In the genomic region with DNA sequence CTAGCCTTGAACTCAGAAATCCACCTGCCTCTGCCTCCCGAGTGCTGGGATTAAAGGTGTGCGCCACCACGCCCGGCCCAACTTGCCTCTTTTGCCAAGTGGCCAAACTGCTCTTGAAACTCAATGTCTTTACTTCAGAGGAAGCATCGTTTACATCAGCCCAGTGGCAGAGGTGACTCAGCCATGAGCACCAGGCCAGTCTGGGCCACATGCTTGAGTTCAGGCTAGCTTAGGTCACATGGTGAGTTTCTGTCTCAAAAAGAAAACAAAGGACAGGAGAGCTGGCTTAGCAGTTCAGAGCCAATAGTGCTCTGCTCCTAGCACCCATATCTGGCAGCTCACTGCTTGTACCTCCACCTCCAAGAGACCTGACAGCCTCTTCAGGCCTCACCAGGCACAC, we compare ENCODE assay signal across 25 mouse cellular contexts. TPM values are rescaled to one million over a fixed set of nuclear protein-coding genes. Genes with fewer than 3 reads are reported as not detected.
A peak's percentile ranks its signal among the peaks of the same experiment; 100 is the strongest.
DNase-seq lines count a peak whose midpoint lies in the region; ATAC-seq and TF ChIP-seq lines count a peak whose summit lies in the region.
"Had no signal": no experiment of that assay in that cellular context is flagged by ENCODE, and none has a peak within 500 bp of the region (broad histone marks: within the 10 kb centered on the region; RNA-seq: fewer than 3 reads in every experiment).

No protein-coding gene starts in this region.

- ATAC-seq in midbrain, embryonic 11.5 days (ENCODE audit: low FRiP score) = no peak
- ATAC-seq: intestine, embryonic 15.5 days had no signal

- no peak overlapping the region for H3K4me2 ChIP-seq in midbrain, embryonic 11.5 days
- H3K4me2 ChIP-seq: hindbrain, embryonic 15.5 days; intestine, embryonic 15.5 days; limb, embryonic 15.5 days; midbrain, embryonic 12.5 days had no signal

- no peak overlapping the region for H3K4me3 ChIP-seq in bone marrow macrophage, adult 2 months (ENCODE audit: insufficient read depth, low read length)
- H3K4me3 ChIP-seq in midbrain, embryonic 11.5 days (ENCODE audit: low read depth, low read length) = no peak overlapping the region
- H3K4me3 ChIP-seq: heart, embryonic 10.5 days; hindbrain, embryonic 15.5 days; intestine, embryonic 15.5 days; limb, embryonic 15.5 days; midbrain, embryonic 12.5 days had no signal

- DNase-seq in adrenal gland, adult 8-10 months = peak; percentile 42
- DNase-seq in adrenal gland, postnatal 25 days = no peak
- peak; percentile 62 for DNase-seq in 3134 (ENCODE audit: extremely low read depth, insufficient read length, low spot score)
- DNase-seq in MN1 (ENCODE audit: low spot score) = peak; percentile 45
- DNase-seq in lung, postnatal 4 days = no peak
- DNase-seq in midbrain, embryonic 11.5 days (ENCODE audit: low spot score, missing footprints) = no peak
- no peak for DNase-seq in heart, postnatal 25 days (ENCODE audit: low spot score)
- DNase-seq: cerebellum, adult 2 months; cerebellum, postnatal 36 days; embryo, embryonic 11 days; gastrocnemius, postnatal 10 days; kidney, postnatal 10 days; left cerebral cortex, postnatal 4 days; right cerebral cortex, postnatal 14 days; thymus, postnatal 25 days had no signal

- peaks cover 5% of the 10 kb centered on the region for H3K4me1 ChIP-seq in bone marrow macrophage, adult 2 months (ENCODE audit: control insufficient read depth, insufficient read depth, low read length)
- H3K4me1 ChIP-seq in midbrain, embryonic 11.5 days (ENCODE audit: control insufficient read depth, insufficient read depth, low read length) = no peaks in the 10 kb centered on the region
- H3K4me1 ChIP-seq: heart, embryonic 10.5 days; intestine, embryonic 15.5 days; limb, embryonic 15.5 days; midbrain, embryonic 12.5 days had no signal

- no peaks in the 10 kb centered on the region for H3K27me3 ChIP-seq in midbrain, embryonic 11.5 days (ENCODE audit: control insufficient read depth, insufficient read depth, low read length)
- H3K27me3 ChIP-seq: hindbrain, embryonic 15.5 days; intestine, embryonic 15.5 days; limb, embryonic 15.5 days; midbrain, embryonic 12.5 days had no signal

- 97% methylated on average over 5 of the region's 5 CpGs for WGBS in midbrain, embryonic 11.5 days

- H3K36me3 ChIP-seq in midbrain, embryonic 11.5 days (ENCODE audit: control insufficient read depth, insufficient read depth, low read length) = peaks cover 3% of the 10 kb centered on the region

- H3K9ac ChIP-seq in midbrain, embryonic 11.5 days (ENCODE audit: low read length) = no peak overlapping the region
- H3K9ac ChIP-seq: hindbrain, embryonic 15.5 days; intestine, embryonic 15.5 days; limb, embryonic 15.5 days; midbrain, embryonic 12.5 days had no signal

- no peak for TF ChIP-seq POLR2A in bone marrow macrophage, adult 2 months (IDR thresholded peaks at IDR 0.05; ENCODE audit: borderline replicate concordance, low read depth, low read length)

- H3K9me3 ChIP-seq in midbrain, embryonic 11.5 days (ENCODE audit: control insufficient read depth, low read length) = no peaks in the 10 kb centered on the region
- H3K9me3 ChIP-seq: heart, embryonic 10.5 days; hindbrain, embryonic 15.5 days; intestine, embryonic 15.5 days; limb, embryonic 15.5 days; midbrain, embryonic 12.5 days had no signal

- TF ChIP-seq CTCF in bone marrow macrophage, adult 2 months (IDR thresholded peaks at IDR 0.05; ENCODE audit: low read depth, low read length) = no peak

- peak overlapping the region; percentile 62 for H3K27ac ChIP-seq in bone marrow macrophage, adult 2 months (ENCODE audit: insufficient read depth, low read depth, low read length)
- no peak overlapping the region for H3K27ac ChIP-seq in midbrain, embryonic 11.5 days (ENCODE audit: low read depth, low read length)
- H3K27ac ChIP-seq: heart, embryonic 10.5 days; hindbrain, embryonic 15.5 days; intestine, embryonic 15.5 days; limb, embryonic 15.5 days; midbrain, embryonic 12.5 days had no signal

- intact Hi-C loops in heart, postnatal 25 days (cut with DNase I) = no loop called here

RNA-seq across cellular contexts. Expression of a gene that starts 5.1 kb away (rescaled TPM):
- total RNA-seq in adrenal gland, adult 8-10 months (2022) = under 1 TPM in 1 of 4 experiments, not detected in 3; 0.38 TPM
- total RNA-seq in adrenal gland, postnatal 25 days (2021) = 0.49 TPM in 1 of 2 replicates, not detected in the other
- polyA plus RNA-seq in bone marrow macrophage, adult 2 months (2012; ENCODE audit: insufficient read depth, insufficient read length, missing spikeins) = 1.6 TPM in 1 of 2 replicates, not detected in the other
- 0.65 TPM in 1 of 2 replicates, not detected in the other for polyA plus RNA-seq in midbrain, embryonic 11.5 days (2014; fragmentation: Nextera tagmentation; extraction: Ambion mirVana)
- total RNA-seq in heart, postnatal 25 days (2021) = not detected
- total RNA-seq: left cerebral cortex, adult 8-10 months had no signal
- polyA plus RNA-seq: cerebellum, adult 2 months; heart, embryonic 10.5 days; hindbrain, embryonic 15.5 days; intestine, embryonic 15.5 days had no signal

RNA-seq across cellular contexts. Expression of a gene that starts 8.8 kb away (rescaled TPM):
- total RNA-seq in adrenal gland, adult 8-10 months (2022) = not detected
- not detected in 2 replicates for total RNA-seq in adrenal gland, postnatal 25 days (2021)
- polyA plus RNA-seq in bone marrow macrophage, adult 2 months (2012; ENCODE audit: insufficient read depth, insufficient read length, missing spikeins) = not detected in 2 replicates
- 0.84 and 0.86 TPM in 2 replicates for polyA plus RNA-seq in midbrain, embryonic 11.5 days (2014; fragmentation: Nextera tagmentation; extraction: Ambion mirVana)
- total RNA-seq in heart, postnatal 25 days (2021) = not detected
- total RNA-seq: gastrocnemius, postnatal 10 days; granulocyte monocyte progenitor cell, adult 5-6 weeks; layer of hippocampus, postnatal 14 days; left cerebral cortex, adult 8-10 months; left cerebral cortex, postnatal 4 days had no signal
- polyA plus RNA-seq: cerebellum, adult 2 months; frontal cortex, adult 2 months had no signal

RNA-seq across cellular contexts. Expression of a gene that starts 26.9 kb away (rescaled TPM):
- 10 to 100 TPM; 77.2 to 92.4 (median 82.4) TPM for total RNA-seq in adrenal gland, adult 8-10 months (2022)
- total RNA-seq in adrenal gland, postnatal 25 days (2021) = 75.6 and 85.2 TPM in 2 replicates
- polyA plus RNA-seq in bone marrow macrophage, adult 2 months (2012; ENCODE audit: insufficient read depth, insufficient read length, missing spikeins) = 111 TPM in 2 replicates
- 86.8 and 94.7 TPM in 2 replicates for polyA plus RNA-seq in midbrain, embryonic 11.5 days (2014; fragmentation: Nextera tagmentation; extraction: Ambion mirVana)
- 10 to 100 TPM; 28.0 to 28.5 TPM for total RNA-seq in heart, postnatal 25 days (2021)

Comparison
In these comparisons a context has a peak if more than half of its experiments do, and no peak if none do; other contexts are left out.
1. DNase-seq: peak in adrenal gland, adult 8-10 months (single experiment), 3134 (single experiment) and MN1 (single experiment); none in adrenal gland, postnatal 25 days (single experiment), lung, postnatal 4 days (0 of 2), midbrain, embryonic 11.5 days (single experiment) and heart, postnatal 25 days (single experiment).